In genomic region chr5:7177589-7177988, GRCm38 (mm10) we compare ENCODE assay signal across 19 mouse cellular contexts.
"Had no signal": no experiment of that assay in that cellular context is flagged by ENCODE, and none has a peak within 500 bp of the region (broad histone marks: within the 10 kb centered on the region; RNA-seq: fewer than 3 reads in every experiment).

No protein-coding gene starts in this region.

- H3K27ac ChIP-seq: layer of hippocampus, adult 2 months; liver, embryonic 14.5 days; macrophage; midbrain, embryonic 13.5 days; neural tube, embryonic 13.5 days; stomach, embryonic 15.5 days had no signal

- H3K4me3 ChIP-seq: layer of hippocampus, adult 2 months; midbrain, embryonic 13.5 days; myocyte; neural tube, embryonic 13.5 days; stomach, embryonic 15.5 days had no signal

- H3K27me3 ChIP-seq: midbrain, embryonic 13.5 days; neural tube, embryonic 13.5 days; stomach, embryonic 15.5 days had no signal

- DNase-seq: kidney, adult 18-20 months; kidney, adult 9 months; kidney, postnatal 14 days; layer of hippocampus, adult 9-11 months; liver, postnatal 0 days; lung, embryonic 14.5 days; retina, postnatal 1 day; right cerebral cortex, postnatal 25 days; spleen, adult 18-20 months; thymus, postnatal 36 days had no signal

- ATAC-seq: liver, postnatal 0 days; lung, postnatal 0 days; midbrain, embryonic 13.5 days; midbrain, embryonic 16.5 days had no signal

- H3K36me3 ChIP-seq: midbrain, embryonic 13.5 days; neural tube, embryonic 13.5 days; stomach, embryonic 15.5 days had no signal

- H3K9me3 ChIP-seq: midbrain, embryonic 13.5 days; neural tube, embryonic 13.5 days; stomach, embryonic 15.5 days had no signal

- H3K4me1 ChIP-seq: midbrain, embryonic 13.5 days; neural tube, embryonic 13.5 days; stomach, embryonic 15.5 days had no signal
